Mouse (Mus musculus) embryonic facial prominence, embryonic 15.5 days (tissue): ENCODE data around the gene Olfr1223. TPM values are rescaled to one million over a fixed set of nuclear protein-coding genes. Genes with fewer than 3 reads are reported as not detected.

Experiments used
- polyA plus RNA-seq: library from polyadenylated mRNA; unstranded; fragments of >200 nt; fragmentation: Nextera tagmentation; extraction: Ambion mirVana; gene quantifications from 2 replicates; pipeline ENCODE4 v1.2.1, GENCODE M21; 2015

Gene Olfr1223
- polyA plus RNA-seq, 1 experiment from 2014 or later, result not detected

Other genes with a start within 250 kb of the Olfr1223 start
- 0.11 TPM in 1 of 2 replicates, not detected in the other for gene Olfr1208, start 249.2 kb downstream of the Olfr1223 start, polyA plus RNA-seq
- not detected in 2 replicates for gene Olfr1209, start 236.4 kb downstream of the Olfr1223 start, polyA plus RNA-seq
- gene Olfr1211, start 213.4 kb downstream of the Olfr1223 start, polyA plus RNA-seq, result not detected in 2 replicates
- gene Olfr1212, start 197.6 kb downstream of the Olfr1223 start, polyA plus RNA-seq, result not detected in 2 replicates
- 0.09 TPM in 1 of 2 replicates, not detected in the other for gene Gm13762, start 171.3 kb downstream of the Olfr1223 start, polyA plus RNA-seq
- not detected in 2 replicates for gene Olfr1214, start 158.9 kb downstream of the Olfr1223 start, polyA plus RNA-seq
- gene Olfr1215, start 144.6 kb downstream of the Olfr1223 start, polyA plus RNA-seq, result not detected in 2 replicates
- gene Olfr1216, start 133.2 kb downstream of the Olfr1223 start, polyA plus RNA-seq, result not detected in 2 replicates
- 0.04 TPM in 1 of 2 replicates, not detected in the other for gene Olfr1217, start 119.5 kb downstream of the Olfr1223 start, polyA plus RNA-seq
- not detected in 2 replicates for gene Olfr1218, start 90.4 kb downstream of the Olfr1223 start, polyA plus RNA-seq
- gene Olfr1219, start 68.0 kb downstream of the Olfr1223 start, polyA plus RNA-seq, result not detected in 2 replicates
- gene Olfr1220, start 44.7 kb downstream of the Olfr1223 start, polyA plus RNA-seq, result not detected in 2 replicates
- 0.24 TPM in 1 of 2 replicates, not detected in the other for gene Olfr1221, start 34.3 kb downstream of the Olfr1223 start, polyA plus RNA-seq
- gene Olfr1222, start 18.5 kb downstream of the Olfr1223 start, polyA plus RNA-seq, result 0.05 TPM in 1 of 2 replicates, not detected in the other
- not detected in 2 replicates for gene Olfr1224-ps1, start 12.5 kb upstream of the Olfr1223 start, polyA plus RNA-seq
- gene Olfr1225, start 23.1 kb upstream of the Olfr1223 start, polyA plus RNA-seq, result not detected in 2 replicates
- gene Olfr1226, start 48.5 kb upstream of the Olfr1223 start, polyA plus RNA-seq, result not detected in 2 replicates
- gene Olfr1228, start 102.5 kb upstream of the Olfr1223 start, polyA plus RNA-seq, result not detected in 2 replicates
- gene Olfr1229, start 136.5 kb upstream of the Olfr1223 start, polyA plus RNA-seq, result not detected in 2 replicates
- gene Olfr1230, start 145.7 kb upstream of the Olfr1223 start, polyA plus RNA-seq, result not detected in 2 replicates
- 0.11 TPM in 1 of 2 replicates, not detected in the other for gene Olfr1231, start 155.5 kb upstream of the Olfr1223 start, polyA plus RNA-seq
- gene Olfr1232, start 178.1 kb upstream of the Olfr1223 start, polyA plus RNA-seq, result not detected in 2 replicates
- gene Olfr1233, start 190.8 kb upstream of the Olfr1223 start, polyA plus RNA-seq, result not detected in 2 replicates
- 0.08 TPM in 1 of 2 replicates, not detected in the other for gene Olfr1234, start 213.3 kb upstream of the Olfr1223 start, polyA plus RNA-seq